Mouse (Mus musculus): Measurements from ENCODE around the gene Gm29106.
"Not testable (repeated sequence)": the region's sequence is repeated elsewhere in the genome, so short reads cannot be mapped to it uniquely, and the experiment has no call there.

The Gm29106 gene

DNA sequence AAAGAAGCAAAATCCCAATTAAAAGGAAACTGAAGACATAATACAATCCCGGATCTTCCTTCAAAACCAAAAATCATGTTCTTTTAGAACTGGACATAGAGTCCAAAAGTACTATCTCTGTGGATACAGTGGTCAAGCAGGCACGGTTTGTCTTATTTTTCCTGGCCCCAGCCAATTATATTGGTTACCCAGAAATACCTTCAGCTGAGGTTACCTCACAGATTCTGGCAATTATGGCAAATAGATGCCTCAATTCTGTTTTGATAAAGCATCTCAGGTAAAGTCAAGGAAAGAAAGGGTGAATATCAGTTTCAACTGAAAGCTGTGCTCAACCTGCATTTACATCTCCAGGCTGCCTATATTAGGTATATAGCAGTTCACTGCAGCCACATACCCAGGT lies at the start of gene Gm29106:
Gm29106 (plus strand) TSS at position 301 of the 400 bp plus-strand sequence.
- DNase-seq (ENCODE audit: low read depth, low spot score): not testable (repeated sequence)

DNA sequence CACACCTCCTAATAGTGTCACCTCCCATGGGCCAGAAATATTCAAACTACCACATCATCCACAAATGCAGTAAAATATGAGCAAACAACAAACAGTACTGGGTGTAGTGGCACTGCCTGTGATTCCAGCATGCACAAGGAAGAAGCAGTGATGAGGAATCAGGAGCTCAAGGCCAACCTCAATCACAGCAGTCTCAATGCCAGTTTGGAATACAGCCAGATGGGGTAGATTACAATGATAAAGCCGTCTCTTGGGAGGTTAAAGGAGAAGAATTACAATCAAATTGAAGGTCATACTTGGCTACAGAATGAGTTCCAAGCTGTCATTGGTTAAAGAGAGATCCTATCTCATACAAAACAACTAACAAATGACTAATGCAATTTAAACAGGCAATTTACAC lies 52.2 kb downstream of the Gm29106 start:
- peak; percentile 64 for DNase-seq (ENCODE audit: low read depth, low spot score)

DNA sequence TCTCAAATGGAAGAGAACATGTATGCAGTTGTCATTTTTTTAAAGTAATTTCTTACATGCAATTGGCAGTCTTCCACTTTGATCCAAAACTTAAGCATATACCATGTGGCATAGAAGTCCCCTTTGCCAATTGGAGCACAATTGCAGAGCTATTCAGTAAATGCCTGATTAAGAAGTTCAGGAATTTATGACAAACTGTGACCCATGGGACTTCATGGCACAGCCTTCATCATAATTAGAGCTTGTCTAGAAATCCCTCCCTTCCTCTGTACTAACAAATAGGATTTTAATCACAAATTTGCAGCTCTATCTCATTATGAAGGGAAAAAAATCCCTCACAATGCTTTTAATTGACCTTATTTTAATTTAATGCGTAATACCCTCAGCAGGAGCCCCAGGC lies 59.7 kb downstream of the Gm29106 start:
- DNase-seq (ENCODE audit: low read depth, low spot score): no peak
